Mouse (Mus musculus) left cerebral cortex, adult 6 months (tissue): ENCODE data around the gene Gm6509. TPM values are rescaled to one million over a fixed set of nuclear protein-coding genes. Genes with fewer than 3 reads are reported as not detected.

Experiments used
- long read RNA-seq, 2 experiments: library from polyadenylated mRNA; unstranded; transcript quantifications; one replicate each; pipeline ENCODE4 v2.0.0; 2019 to 2020
- polyA plus RNA-seq: library from polyadenylated mRNA; unstranded; fragments of <200 nt; fragmentation: Nextera tagmentation; gene quantifications from 2 replicates; pipeline ENCODE4 v1.2.3, GENCODE M21; 2021

The Gm6509 gene
- not detected in 2 replicates for polyA plus RNA-seq
- long read RNA-seq, experiment 1, result 0 reads
- long read RNA-seq, experiment 2, result 0 reads

GRCm38 (mm10) chr5:94623679-94624078 lies at the start of gene Gm6509:
TSS of gene Gm6509 (plus strand) at chr5:94623979.

GRCm38 (mm10) chr5:94616242-94616641 lies 7.5 kb upstream of the Gm6509 start, which contains the start of gene Gm3147:
TSS of gene Gm3147 (minus strand) at chr5:94616342.

GRCm38 (mm10) chr5:94648082-94648481 lies 24.3 kb downstream of the Gm6509 start, which contains the start of gene Gm6205:
TSS of gene Gm6205 (plus strand) at chr5:94648382.

Other genes starting within 250 kb of the Gm6509 start
- not detected in 2 replicates for gene Gm7682, start 178.2 kb upstream of the Gm6509 start, polyA plus RNA-seq
- not detected in 2 replicates for gene Gm3139, start 97.7 kb upstream of the Gm6509 start, polyA plus RNA-seq
- not detected in 2 replicates for gene Gm3147, start 7.6 kb upstream of the Gm6509 start, polyA plus RNA-seq
- not detected in 2 replicates for gene Gm6205, start 24.4 kb downstream of the Gm6509 start, polyA plus RNA-seq
- not detected in 2 replicates for gene Gm3183, start 241.5 kb downstream of the Gm6509 start, polyA plus RNA-seq